Mouse (Mus musculus): Measurements from ENCODE around the gene Hdac4. TPM values are rescaled to one million over a fixed set of nuclear protein-coding genes. Genes with fewer than 3 reads are reported as not detected.

Gene Hdac4
- total RNA-seq, 2 experiments from 2014 or later = 35.4 to 36.2 TPM

- DNase-seq = peak; percentile 50 to 59
- intact Hi-C loops (cut with DNase I) = no loop called here
Measured at GRCm38 (mm10) chr1:91912227-91913119, 283.0 kb downstream of the Hdac4 start.

- DNase-seq = no peak
- intact Hi-C loops (cut with DNase I) = no loop called here
Measured at GRCm38 (mm10) chr1:91905268-91905667, 290.2 kb downstream of the Hdac4 start.

GRCm38 (mm10) chr1:91903241-91903981 lies 292.1 kb downstream of the Hdac4 start:
- intact Hi-C loops (cut with DNase I) = no loop called here
- DNase-seq = peak in 1 of 2 experiments; percentile 59

- DNase-seq = no peak
- intact Hi-C loops (cut with DNase I) = no loop called here
Measured at GRCm38 (mm10) chr1:91897078-91897477, 298.4 kb downstream of the Hdac4 start.

GRCm38 (mm10) chr1:91894286-91894685 lies 301.2 kb downstream of the Hdac4 start:
- intact Hi-C loops (cut with DNase I) = no loop called here
- no peak for DNase-seq

- no peak for DNase-seq
- intact Hi-C loops (cut with DNase I) = no loop called here
Measured at GRCm38 (mm10) chr1:91893598-91893997, 301.9 kb downstream of the Hdac4 start.

GRCm38 (mm10) chr1:91883115-91883514 lies 312.4 kb downstream of the Hdac4 start:
- DNase-seq = no peak

GRCm38 (mm10) chr1:91880899-91881298 lies 314.6 kb downstream of the Hdac4 start:
- DNase-seq = no peak
- intact Hi-C loops (cut with DNase I) = no loop called here

More at GRCm38 (mm10) chr1:91883115-91883514, 312.4 kb downstream of the Hdac4 start:
- intact Hi-C loops (cut with DNase I) = no loop called here

- intact Hi-C loops (cut with DNase I) = no loop called here
- no peak for DNase-seq
Measured at GRCm38 (mm10) chr1:91880156-91880555, 315.3 kb downstream of the Hdac4 start.
